Mouse (Mus musculus) monocyte, adult 5-6 weeks (primary cell): ENCODE results near the gene Shroom3. TPM values are rescaled to one million over a fixed set of nuclear protein-coding genes. Genes with fewer than 3 reads are reported as not detected.

Source experiments
- ATAC-seq: fragments of 153-309, 156-312 bp; replicated peaks from 2 replicates; pipeline ENCODE4 v1.8.0; 2017; ENCODE audit warnings: mild to moderate bottlenecking; ENCODE audit not compliant: low TSS enrichment, insufficient number of reproducible peaks, severe bottlenecking, poor library complexity, low FRiP score
- total RNA-seq: library from RNA; stranded (forward); fragments of 200-1000, 200-491, 200-594 nt; gene quantifications from 3 replicates; pipeline ENCODE4 v1.2.3, GENCODE M21; 2017

The Shroom3 gene
- total RNA-seq, 1 experiment from 2014 or later = not detected

- no peak for ATAC-seq
Observed at GRCm38 (mm10) chr5:92729221-92729620, 46.0 kb downstream of the Shroom3 start.

GRCm38 (mm10) chr5:92741802-92742201 is 58.6 kb downstream of the Shroom3 start:
- no peak for ATAC-seq

GRCm38 (mm10) chr5:92742701-92743100 is 59.5 kb downstream of the Shroom3 start:
- no peak for ATAC-seq

GRCm38 (mm10) chr5:92745390-92746253 is 62.4 kb downstream of the Shroom3 start:
- no peak for ATAC-seq

GRCm38 (mm10) chr5:92751488-92751887 is 68.3 kb downstream of the Shroom3 start:
- no peak for ATAC-seq

- ATAC-seq = no peak
Observed at GRCm38 (mm10) chr5:92755241-92755775, 72.1 kb downstream of the Shroom3 start.

- no peak for ATAC-seq
Observed at GRCm38 (mm10) chr5:92759156-92759745, 76.0 kb downstream of the Shroom3 start.

GRCm38 (mm10) chr5:92760542-92760941 is 77.3 kb downstream of the Shroom3 start:
- ATAC-seq = no peak

- no peak for ATAC-seq
Observed at GRCm38 (mm10) chr5:92761615-92762353, 78.5 kb downstream of the Shroom3 start.

GRCm38 (mm10) chr5:92762425-92762824 is 79.2 kb downstream of the Shroom3 start:
- no peak for ATAC-seq

- no peak for ATAC-seq
Observed at GRCm38 (mm10) chr5:92763546-92763952, 80.3 kb downstream of the Shroom3 start.

GRCm38 (mm10) chr5:92766301-92766700 is 83.1 kb downstream of the Shroom3 start:
- ATAC-seq = no peak

GRCm38 (mm10) chr5:92767194-92767777 is 84.1 kb downstream of the Shroom3 start:
- no peak for ATAC-seq

- no peak for ATAC-seq
Observed at GRCm38 (mm10) chr5:92767857-92768291, 84.6 kb downstream of the Shroom3 start.

GRCm38 (mm10) chr5:92773821-92774220 is 90.6 kb downstream of the Shroom3 start:
- ATAC-seq = no peak

- no peak for ATAC-seq
Observed at GRCm38 (mm10) chr5:92774419-92774818, 91.2 kb downstream of the Shroom3 start.

- ATAC-seq = no peak
Observed at GRCm38 (mm10) chr5:92774893-92775292, 91.7 kb downstream of the Shroom3 start.

GRCm38 (mm10) chr5:92778395-92778794 is 95.2 kb downstream of the Shroom3 start:
- ATAC-seq = no peak

- ATAC-seq = no peak
Observed at GRCm38 (mm10) chr5:92781082-92781481, 97.8 kb downstream of the Shroom3 start.
